Mouse (Mus musculus) Patski (cell line): Measurements from ENCODE around the gene Asic2. TPM values are rescaled to one million over a fixed set of nuclear protein-coding genes. Genes with fewer than 3 reads are reported as not detected.

Experiments
- ATAC-seq: fragments of 100-300 bp; one replicate; pipeline ENCODE4 v1.8.0; 2021
- CTCF ChIA-PET: fragments of 350-600 bp; sonication (Branson Sonifier 250); formaldehyde crosslinking; loops from one replicate; lab custom pipeline; 2022; ENCODE audit warnings: inconsistent platforms; lab: Charles Lee
- POLR2A ChIA-PET: fragments of 350-600 bp; sonication (Branson Sonifier 250); formaldehyde crosslinking; loops from one replicate; lab custom pipeline; 2022; ENCODE audit warnings: antibody characterized with exemption, inconsistent platforms; lab: Charles Lee
- DNase-seq: peaks from one replicate; pipeline ENCODE4 v3.0.0-alpha.2; 2011; ENCODE audit warnings: low read depth, low spot score
- H3K27me3 ChIP-seq: fragments of 371-371 bp; one replicate; pipeline ENCODE4 v1.5.1; 2021
- CTCF ChIP-seq: fragments of 100-300 bp; IDR thresholded peaks from one replicate; pipeline ENCODE4 v1.5.1; 2021
- in situ Hi-C: fragments of 300-500 bp; cut with MboI; formaldehyde crosslinking; loops from 3 replicates; pipeline ENCODE4 v1.11.1; 2018; ENCODE audit warnings: low pct_unique_long_range_greater_than_20kb, mixed read lengths
- polyA plus RNA-seq: library from polyadenylated mRNA; unstranded; gene quantifications from one replicate; pipeline ENCODE4 v1.2.3, GENCODE M21; 2021

The Asic2 gene
- polyA plus RNA-seq, 1 experiment from 2014 or later, result 0.04 TPM

- in situ Hi-C loops, result no loop called here
- POLR2A ChIA-PET, result interaction anchor here (0.6 kb wide), 1 partner anchor 97 kb away, joined by 3 read pairs; no protein-coding TSS in a partner anchor
- TF ChIP-seq CTCF, result no peak
- peaks cover 50% of the 10 kb centered on the region for H3K27me3 ChIP-seq
- ATAC-seq (no peak), DNase-seq (no peak)
- CTCF ChIA-PET, result no interaction called here
Measured at GRCm38 (mm10) chr11:80966040-80966439, 1002.2 kb downstream of the Asic2 start.

- peaks cover 59% of the 10 kb centered on the region for H3K27me3 ChIP-seq
- CTCF ChIA-PET, result no interaction called here
- ATAC-seq (no peak), DNase-seq (no peak)
- in situ Hi-C loops, result no loop called here
- no peak for TF ChIP-seq CTCF
- POLR2A ChIA-PET, result no interaction called here
Measured at GRCm38 (mm10) chr11:80961326-80961725, 1006.9 kb downstream of the Asic2 start.

GRCm38 (mm10) chr11:80958086-80958671 is 1010.1 kb downstream of the Asic2 start:
- no peak for TF ChIP-seq CTCF
- ChIA-PET CTCF (no interaction called here), POLR2A (no interaction called here)
- peaks cover 39% of the 10 kb centered on the region for H3K27me3 ChIP-seq
- ATAC-seq (no peak), DNase-seq (no peak)
- in situ Hi-C loops, result no loop called here

- ATAC-seq (no peak), DNase-seq (no peak)
- TF ChIP-seq CTCF, result no peak
- H3K27me3 ChIP-seq, result peaks cover 33% of the 10 kb centered on the region
- ChIA-PET POLR2A (interaction anchor here (0.9 kb wide), 1 partner anchor 9 kb away, joined by 3 read pairs; no protein-coding TSS in a partner anchor), CTCF (no interaction called here)
- in situ Hi-C loops, result no loop called here
Measured at GRCm38 (mm10) chr11:80955915-80956314, 1012.3 kb downstream of the Asic2 start.

- DNase-seq, result no peak
- CTCF ChIA-PET, result interaction anchor here (1.2 kb wide), 1 partner anchor 48 kb away, joined by 3 read pairs; no protein-coding TSS in a partner anchor
- TF ChIP-seq CTCF, result no peak
- POLR2A ChIA-PET, result no interaction called here
- ATAC-seq, result no peak
- in situ Hi-C loops, result no loop called here
- H3K27me3 ChIP-seq, result peaks cover 23% of the 10 kb centered on the region
Measured at GRCm38 (mm10) chr11:80954147-80954546, 1014.1 kb downstream of the Asic2 start.

- in situ Hi-C loops, result no loop called here
- DNase-seq (peak; percentile 60), ATAC-seq (peak; percentile 85)
- TF ChIP-seq CTCF, result no peak
- ChIA-PET POLR2A (interaction anchor here (0.6 kb wide), 1 partner anchor 68 kb away, joined by 7 read pairs; no protein-coding TSS in a partner anchor), CTCF (interaction anchor here (0.7 kb wide), 1 partner anchor 290 kb away, joined by 3 read pairs; no protein-coding TSS in a partner anchor)
- peaks cover 4% of the 10 kb centered on the region for H3K27me3 ChIP-seq
Measured at GRCm38 (mm10) chr11:80949068-80949738, 1019.1 kb downstream of the Asic2 start.

GRCm38 (mm10) chr11:80948103-80948502 is 1020.2 kb downstream of the Asic2 start:
- CTCF ChIA-PET, result interaction anchor here (1.1 kb wide), 1 partner anchor 41 kb away, joined by 3 read pairs; no protein-coding TSS in a partner anchor
- peaks cover 4% of the 10 kb centered on the region for H3K27me3 ChIP-seq
- ATAC-seq (peak; percentile 42), DNase-seq (peak; percentile 62)
- no peak for TF ChIP-seq CTCF
- in situ Hi-C loops, result no loop called here
- POLR2A ChIA-PET, result interaction anchor here (0.5 kb wide), 1 partner anchor 32 kb away, joined by 3 read pairs; no protein-coding TSS in a partner anchor

GRCm38 (mm10) chr11:80946163-80946562 is 1022.1 kb downstream of the Asic2 start:
- no peak for DNase-seq
- ChIA-PET CTCF (no interaction called here), POLR2A (no interaction called here)
- in situ Hi-C loops, result no loop called here
- no peaks in the 10 kb centered on the region for H3K27me3 ChIP-seq
- TF ChIP-seq CTCF, result no peak
- no peak for ATAC-seq

GRCm38 (mm10) chr11:80923286-80923951 is 1044.8 kb downstream of the Asic2 start:
- DNase-seq (no peak), ATAC-seq (no peak)
- ChIA-PET CTCF (interaction anchor here (1.7 kb wide), 1 partner anchor 16 kb away, joined by 4 read pairs; no protein-coding TSS in a partner anchor), POLR2A (no interaction called here)
- TF ChIP-seq CTCF, result no peak
- H3K27me3 ChIP-seq, result no peaks in the 10 kb centered on the region
- in situ Hi-C loops, result no loop called here

- ChIA-PET CTCF (interaction anchor here (1.1 to 1.3 kb wide), 3 partner anchors 11 to 63 kb away, joined by 3 read pairs; no protein-coding TSS in a partner anchor), POLR2A (interaction anchor here (0.5 kb wide), 1 partner anchor 21 kb away, joined by 3 read pairs; no protein-coding TSS in a partner anchor)
Measured at GRCm38 (mm10) chr11:80918332-80918731, 1049.9 kb downstream of the Asic2 start.

More at GRCm38 (mm10) chr11:80918332-80918731, 1049.9 kb downstream of the Asic2 start:
- in situ Hi-C loops, result no loop called here
- H3K27me3 ChIP-seq, result no peaks in the 10 kb centered on the region
- ATAC-seq (peak; percentile 33), DNase-seq (no peak)
- no peak for TF ChIP-seq CTCF
